Mouse (Mus musculus): ENCODE measurements around the gene Myo1c.

Gene Myo1c

GRCm38 (mm10) chr11:75649155-75649561 is 1.1 kb upstream of the Myo1c start:
- no peak for DNase-seq (ENCODE audit: low spot score in 2 of 2)

GRCm38 (mm10) chr11:75650958-75651425 is 688 bp downstream of the Myo1c start:
- no peak for DNase-seq (ENCODE audit: low spot score in 2 of 2)

- DNase-seq (ENCODE audit: low spot score in 2 of 2): peak; percentile 41 to 55
Measured at GRCm38 (mm10) chr11:75651426-75652221, 1.3 kb downstream of the Myo1c start.

- no peak for DNase-seq (ENCODE audit: low spot score in 2 of 2)
Measured at GRCm38 (mm10) chr11:75652222-75652941, 2.1 kb downstream of the Myo1c start.

GRCm38 (mm10) chr11:75652942-75653684 is 2.8 kb downstream of the Myo1c start:
- DNase-seq (ENCODE audit: low spot score in 2 of 2): no peak

- peak; percentile 38 to 52 for DNase-seq (ENCODE audit: low spot score in 2 of 2)
Measured at GRCm38 (mm10) chr11:75653781-75654470, 3.6 kb downstream of the Myo1c start.

- no peak for DNase-seq (ENCODE audit: low spot score in 2 of 2)
Measured at GRCm38 (mm10) chr11:75654471-75655390, 4.4 kb downstream of the Myo1c start.

- peak in 1 of 2 experiments; percentile 26 for DNase-seq (ENCODE audit: low spot score in 2 of 2)
Measured at GRCm38 (mm10) chr11:75655621-75656545, 5.6 kb downstream of the Myo1c start.

- DNase-seq (ENCODE audit: low spot score in 2 of 2): no peak
Measured at GRCm38 (mm10) chr11:75656621-75657590, 6.6 kb downstream of the Myo1c start.

GRCm38 (mm10) chr11:75657841-75658240 is 7.5 kb downstream of the Myo1c start:
- DNase-seq (ENCODE audit: low spot score in 2 of 2): no peak

GRCm38 (mm10) chr11:75658311-75658710 is 8.0 kb downstream of the Myo1c start:
- no peak for DNase-seq (ENCODE audit: low spot score in 2 of 2)

GRCm38 (mm10) chr11:75658996-75659750 is 8.9 kb downstream of the Myo1c start:
- DNase-seq (ENCODE audit: low spot score in 2 of 2): no peak

- no peak for DNase-seq (ENCODE audit: low spot score in 2 of 2)
Measured at GRCm38 (mm10) chr11:75660081-75660590, 9.8 kb downstream of the Myo1c start.

GRCm38 (mm10) chr11:75660941-75661800 is 10.9 kb downstream of the Myo1c start:
- DNase-seq (ENCODE audit: low spot score in 2 of 2): no peak

GRCm38 (mm10) chr11:75662131-75662530 is 11.8 kb downstream of the Myo1c start:
- DNase-seq (ENCODE audit: low spot score in 2 of 2): no peak

- no peak for DNase-seq (ENCODE audit: low spot score in 2 of 2)
Measured at GRCm38 (mm10) chr11:75666296-75666695, 16.0 kb downstream of the Myo1c start.

All from cerebellum, postnatal 4 days (tissue).